Mouse (Mus musculus) neural tube, embryonic 13.5 days (tissue): ENCODE data around the gene Unc5a. TPM values are rescaled to one million over a fixed set of nuclear protein-coding genes. Genes with fewer than 3 reads are reported as not detected.

ENCODE experiments used
- ATAC-seq: fragments of 200-750 bp; cut with Nextera tagmentation; 2 replicates; pipeline ENCODE4 v1.8.0; 2017; ENCODE audit warnings: low read depth, mild to moderate bottlenecking, moderate TSS enrichment, moderate library complexity
- H3K27ac ChIP-seq: fragments of 300-500 bp; sonication (generic); replicated peaks from 2 replicates; pipeline ENCODE4 v1.5.1; 2015; ENCODE audit warnings: moderate library complexity, mild to moderate bottlenecking, inconsistent platforms
- H3K27me3 ChIP-seq: fragments of 300-500 bp; sonication (generic); 2 replicates; pipeline ENCODE4 v1.6.1; 2015; ENCODE audit warnings: mild to moderate bottlenecking, inconsistent platforms
- H3K36me3 ChIP-seq: fragments of 300-500 bp; sonication (generic); 2 replicates; pipeline ENCODE4 v1.6.1; 2015; ENCODE audit warnings: mild to moderate bottlenecking, inconsistent platforms
- H3K4me1 ChIP-seq: fragments of 300-500 bp; sonication (generic); replicated peaks from 2 replicates; pipeline ENCODE4 v1.6.1; 2015; ENCODE audit warnings: inconsistent platforms
- H3K4me2 ChIP-seq: fragments of 300-500 bp; sonication (generic); 2 replicates; pipeline ENCODE4 v1.6.1; 2015; ENCODE audit warnings: inconsistent platforms, mild to moderate bottlenecking, moderate library complexity
- H3K4me3 ChIP-seq: fragments of 300-500 bp; sonication (generic); 2 replicates; pipeline ENCODE4 v1.5.1; 2015; ENCODE audit warnings: mild to moderate bottlenecking, inconsistent platforms
- H3K9ac ChIP-seq: fragments of 300-500 bp; sonication (generic); 2 replicates; pipeline ENCODE4 v1.6.1; 2015; ENCODE audit warnings: moderate library complexity, mild to moderate bottlenecking, inconsistent platforms
- H3K9me3 ChIP-seq: fragments of 300-500 bp; sonication (generic); 2 replicates; pipeline ENCODE4 v1.6.1; 2016; ENCODE audit warnings: inconsistent platforms
- WGBS: fragments of 180-500 bp; shearing (Covaris S2); methylation state at CpG from one replicate; pipeline ENCODE4 v1.1.7; 2015; 5-methylcytosine and 5-hydroxymethylcytosine counted together
- polyA plus RNA-seq: library from polyadenylated mRNA; unstranded; fragments of >200 nt; fragmentation: Nextera tagmentation; extraction: Ambion mirVana; gene quantifications from 2 replicates; pipeline ENCODE4 v1.2.1, GENCODE M21; 2015

The Unc5a gene
- polyA plus RNA-seq, 1 experiment from 2014 or later, result 9.0 TPM

- WGBS, result 61% methylated on average over 2 of the region's 2 CpGs
- no peak overlapping the region for H3K4me2 ChIP-seq
- no peak for ATAC-seq
- H3K4me1 ChIP-seq, result peaks cover 68% of the 10 kb centered on the region
- H3K36me3 ChIP-seq, result no peaks in the 10 kb centered on the region
- H3K9me3 ChIP-seq, result no peaks in the 10 kb centered on the region
- no peak overlapping the region for H3K9ac ChIP-seq
- no peak overlapping the region for H3K4me3 ChIP-seq
- H3K27ac ChIP-seq, result no peak overlapping the region
- H3K27me3 ChIP-seq, result peaks cover 41% of the 10 kb centered on the region
These were observed 34.4 kb downstream of the Unc5a start for GRCm38 (mm10) chr13:54983614-54984013.

- Histone ChIP-seq H3K9me3 (no peaks in the 10 kb centered on the region), H3K4me1 (peaks cover 38% of the 10 kb centered on the region), H3K9ac (peak overlapping the region; percentile 27), H3K4me2 (no peak overlapping the region), H3K27me3 (peaks cover 43% of the 10 kb centered on the region), H3K27ac (peak overlapping the region; percentile 42; the same call in 1 of the 2 replicates), H3K4me3 (no peak overlapping the region), H3K36me3 (peaks cover 5% of the 10 kb centered on the region; the same call in 1 of the 2 replicates)
- peak; percentile 71 for ATAC-seq
- 27% methylated on average over 9 of the region's 9 CpGs for WGBS
These were observed 38.2 kb downstream of the Unc5a start for GRCm38 (mm10) chr13:54987405-54987804.

- H3K9me3 ChIP-seq, result no peaks in the 10 kb centered on the region
- H3K4me2 ChIP-seq, result no peak overlapping the region
- peaks cover 5% of the 10 kb centered on the region; the same call in 1 of the 2 replicates for H3K36me3 ChIP-seq
- WGBS, result 46% methylated on average over 7 of the region's 7 CpGs
- no peak for ATAC-seq
- H3K27ac ChIP-seq, result no peak overlapping the region
- H3K4me3 ChIP-seq, result no peak overlapping the region
- H3K9ac ChIP-seq, result peak overlapping the region; percentile 34
- peaks cover 44% of the 10 kb centered on the region for H3K4me1 ChIP-seq
- H3K27me3 ChIP-seq, result peaks cover 41% of the 10 kb centered on the region
These were observed 39.1 kb downstream of the Unc5a start for GRCm38 (mm10) chr13:54988181-54988760.

- H3K9me3 ChIP-seq, result no peaks in the 10 kb centered on the region
- peaks cover 53% of the 10 kb centered on the region for H3K4me1 ChIP-seq
- no peak for ATAC-seq
- H3K9ac ChIP-seq, result no peak overlapping the region
- H3K4me2 ChIP-seq, result no peak overlapping the region
- H3K36me3 ChIP-seq, result peaks cover 5% of the 10 kb centered on the region; the same call in 1 of the 2 replicates
- no peak overlapping the region for H3K27ac ChIP-seq
- WGBS, result 72% methylated on average over 7 of the region's 7 CpGs
- no peak overlapping the region for H3K4me3 ChIP-seq
- H3K27me3 ChIP-seq, result peaks cover 24% of the 10 kb centered on the region
These were observed 43.0 kb downstream of the Unc5a start for GRCm38 (mm10) chr13:54992215-54992614.

GRCm38 (mm10) chr13:54994576-54994975 is 45.4 kb downstream of the Unc5a start:
- 7% methylated on average over 4 of the region's 4 CpGs for WGBS
- peaks cover 9% of the 10 kb centered on the region; the same call in 1 of the 2 replicates for H3K36me3 ChIP-seq
- H3K4me3 ChIP-seq, result no peak overlapping the region
- H3K4me1 ChIP-seq, result peaks cover 38% of the 10 kb centered on the region
- 0 out of 2 replicates have a peak overlapping the region, but pooled peaks have one; percentile 1 for H3K4me2 ChIP-seq
- peaks cover 39% of the 10 kb centered on the region for H3K27me3 ChIP-seq
- H3K27ac ChIP-seq, result peak overlapping the region; percentile 67
- H3K9me3 ChIP-seq, result no peaks in the 10 kb centered on the region
- peak; percentile 12 for ATAC-seq
- H3K9ac ChIP-seq, result no peak overlapping the region

GRCm38 (mm10) chr13:54995161-54995560 is 46.0 kb downstream of the Unc5a start:
- WGBS, result 51% methylated on average over 6 of the region's 6 CpGs
- Histone ChIP-seq H3K4me1 (peaks cover 38% of the 10 kb centered on the region), H3K27me3 (peaks cover 42% of the 10 kb centered on the region), H3K4me3 (no peak overlapping the region), H3K4me2 (no peak overlapping the region), H3K27ac (peak overlapping the region; percentile 67), H3K9ac (no peak overlapping the region), H3K9me3 (no peaks in the 10 kb centered on the region), H3K36me3 (peaks cover 12% of the 10 kb centered on the region; the same call in 1 of the 2 replicates)
- ATAC-seq, result 0 out of 2 replicates have a peak, but pooled peaks have one; percentile 7

- no peak overlapping the region for H3K4me3 ChIP-seq
- H3K9ac ChIP-seq, result no peak overlapping the region
- ATAC-seq, result no peak
- H3K9me3 ChIP-seq, result no peaks in the 10 kb centered on the region
- H3K27ac ChIP-seq, result no peak overlapping the region
- peaks cover 40% of the 10 kb centered on the region for H3K27me3 ChIP-seq
- WGBS, result 84% methylated on average over 8 of the region's 8 CpGs
- H3K4me2 ChIP-seq, result no peak overlapping the region
- peaks cover 37% of the 10 kb centered on the region for H3K4me1 ChIP-seq
- 0 out of 2 replicates have a peak, but pooled peaks cover 7% of the 10 kb centered on the region for H3K36me3 ChIP-seq
These were observed 48.4 kb downstream of the Unc5a start for GRCm38 (mm10) chr13:54997568-54997967.

- no peak overlapping the region for H3K4me3 ChIP-seq
- H3K9me3 ChIP-seq, result no peaks in the 10 kb centered on the region
- H3K4me2 ChIP-seq, result no peak overlapping the region
- no peak overlapping the region for H3K9ac ChIP-seq
- H3K36me3 ChIP-seq, result peaks cover 16% of the 10 kb centered on the region; the same call in 1 of the 2 replicates
- H3K27ac ChIP-seq, result no peak overlapping the region
- H3K4me1 ChIP-seq, result peaks cover 19% of the 10 kb centered on the region
- H3K27me3 ChIP-seq, result peaks cover 50% of the 10 kb centered on the region
- ATAC-seq, result no peak
- WGBS, result 87% methylated on average over 10 of the region's 10 CpGs
These were observed 51.2 kb downstream of the Unc5a start for GRCm38 (mm10) chr13:55000433-55000832.

- peaks cover 27% of the 10 kb centered on the region for H3K4me1 ChIP-seq
- peaks cover 50% of the 10 kb centered on the region for H3K27me3 ChIP-seq
- H3K36me3 ChIP-seq, result peaks cover 16% of the 10 kb centered on the region; the same call in 1 of the 2 replicates
- ATAC-seq, result no peak
- 86% methylated on average over 10 of the region's 10 CpGs for WGBS
- H3K4me3 ChIP-seq, result no peak overlapping the region
- H3K9me3 ChIP-seq, result no peaks in the 10 kb centered on the region
- H3K4me2 ChIP-seq, result no peak overlapping the region
- H3K9ac ChIP-seq, result no peak overlapping the region
- H3K27ac ChIP-seq, result no peak overlapping the region
These were observed 52.9 kb downstream of the Unc5a start for GRCm38 (mm10) chr13:55002090-55002489.

GRCm38 (mm10) chr13:55004646-55005045 is 55.4 kb downstream of the Unc5a start:
- Histone ChIP-seq H3K9me3 (no peaks in the 10 kb centered on the region), H3K9ac (peak overlapping the region; percentile 31; the same call in 1 of the 2 replicates), H3K4me2 (no peak overlapping the region), H3K4me1 (peaks cover 34% of the 10 kb centered on the region), H3K27ac (no peak overlapping the region), H3K36me3 (peaks cover 11% of the 10 kb centered on the region; the same call in 1 of the 2 replicates), H3K4me3 (no peak overlapping the region), H3K27me3 (peaks cover 34% of the 10 kb centered on the region)
- 82% methylated on average over 11 of the region's 11 CpGs for WGBS
- no peak for ATAC-seq

GRCm38 (mm10) chr13:55005691-55006414 is 56.6 kb downstream of the Unc5a start:
- H3K27ac ChIP-seq, result no peak overlapping the region
- peaks cover 9% of the 10 kb centered on the region; the same call in 1 of the 2 replicates for H3K36me3 ChIP-seq
- H3K9me3 ChIP-seq, result no peaks in the 10 kb centered on the region
- H3K27me3 ChIP-seq, result peaks cover 34% of the 10 kb centered on the region
- H3K4me1 ChIP-seq, result peaks cover 34% of the 10 kb centered on the region
- no peak overlapping the region for H3K9ac ChIP-seq
- ATAC-seq, result 0 out of 2 replicates have a peak, but pooled peaks have one; percentile 25
- H3K4me3 ChIP-seq, result no peak overlapping the region
- H3K4me2 ChIP-seq, result no peak overlapping the region
- 63% methylated on average over 31 of the region's 31 CpGs for WGBS

GRCm38 (mm10) chr13:55006415-55006742 is 57.2 kb downstream of the Unc5a start:
- Histone ChIP-seq H3K4me2 (no peak overlapping the region), H3K9me3 (no peaks in the 10 kb centered on the region), H3K4me1 (peaks cover 34% of the 10 kb centered on the region), H3K4me3 (no peak overlapping the region), H3K9ac (no peak overlapping the region), H3K27me3 (peaks cover 33% of the 10 kb centered on the region), H3K36me3 (peaks cover 9% of the 10 kb centered on the region; the same call in 1 of the 2 replicates), H3K27ac (no peak overlapping the region)
- 67% methylated on average over 7 of the region's 7 CpGs for WGBS
- ATAC-seq, result no peak
